Mouse (Mus musculus) cortical plate, adult 2 months (tissue): Measurements from ENCODE around the gene Lamtor4. TPM values are rescaled to one million over a fixed set of nuclear protein-coding genes. Genes with fewer than 3 reads are reported as not detected.
A peak's percentile ranks its signal among the peaks of the same experiment; 100 is the strongest.

Experiments used
- H3K27ac ChIP-seq: fragments of 200-500 bp; 2 replicates; pipeline ENCODE4 v1.5.1; 2012; ENCODE audit warnings: low read length, control low read depth, inconsistent platforms; ENCODE audit not compliant: insufficient read depth
- H3K4me1 ChIP-seq: fragments of 200-500 bp; 2 replicates; pipeline ENCODE4 v1.6.1; 2011; ENCODE audit warnings: low read length; ENCODE audit not compliant: control insufficient read depth, insufficient read depth
- H3K4me3 ChIP-seq: fragments of 200-500 bp; 2 replicates; pipeline ENCODE4 v1.5.1; 2011; ENCODE audit warnings: mild to moderate bottlenecking, low read length, control low read depth; ENCODE audit not compliant: insufficient read depth
- CTCF ChIP-seq: fragments of 200-500 bp; IDR thresholded peaks from 2 replicates; pipeline ENCODE4 v1.5.1; 2011; ENCODE audit warnings: mild to moderate bottlenecking, control low read depth, low read length; ENCODE audit not compliant: insufficient read depth; ENCODE audit errors: extremely low read depth
- POLR2A ChIP-seq: fragments of 200-500 bp; IDR thresholded peaks from 2 replicates; pipeline ENCODE4 v1.6.1; 2011; ENCODE audit warnings: mild to moderate bottlenecking, low read length, control low read depth; ENCODE audit not compliant: insufficient read depth; ENCODE audit errors: extremely low read depth
- polyA plus RNA-seq: library from polyadenylated mRNA; depleted of rRNA; stranded (reverse); fragments of >200 nt; gene quantifications from 2 replicates; pipeline ENCODE4 v1.2.3, GENCODE M21; 2012

Gene Lamtor4
- polyA plus RNA-seq, 1 experiment = 163 TPM

- no peak for TF ChIP-seq CTCF
- TF ChIP-seq POLR2A = no peak
- Histone ChIP-seq H3K4me1 (peaks cover 5% of the 10 kb centered on the region; the same call in 1 of the 2 replicates), H3K27ac (no peak overlapping the region), H3K4me3 (no peak overlapping the region)
Measured at GRCm38 (mm10) chr5:138258993-138259392, 3.7 kb downstream of the Lamtor4 start.

- Histone ChIP-seq H3K4me3 (no peak overlapping the region), H3K4me1 (peaks cover 5% of the 10 kb centered on the region; the same call in 1 of the 2 replicates), H3K27ac (no peak overlapping the region)
- no peak for TF ChIP-seq CTCF
Measured at GRCm38 (mm10) chr5:138260051-138260450, 4.8 kb downstream of the Lamtor4 start.

- peaks cover 5% of the 10 kb centered on the region; the same call in 1 of the 2 replicates for H3K4me1 ChIP-seq
- H3K27ac ChIP-seq = no peak overlapping the region
- TF ChIP-seq CTCF (no peak), POLR2A (no peak)
- H3K4me3 ChIP-seq = no peak overlapping the region
Measured at GRCm38 (mm10) chr5:138260834-138261233, 5.6 kb downstream of the Lamtor4 start.

- peaks cover 5% of the 10 kb centered on the region; the same call in 1 of the 2 replicates for H3K4me1 ChIP-seq
- TF ChIP-seq CTCF (no peak), POLR2A (no peak)
- H3K27ac ChIP-seq = no peak overlapping the region
- H3K4me3 ChIP-seq = no peak overlapping the region
Measured at GRCm38 (mm10) chr5:138262001-138262400, 6.7 kb downstream of the Lamtor4 start.

GRCm38 (mm10) chr5:138262582-138263240 lies 7.4 kb downstream of the Lamtor4 start:
- no peak for TF ChIP-seq POLR2A
- no peak for TF ChIP-seq CTCF
- peak overlapping the region; percentile 84 for H3K4me3 ChIP-seq
- H3K27ac ChIP-seq = no peak overlapping the region

GRCm38 (mm10) chr5:138263260-138264206 lies 8.3 kb downstream of the Lamtor4 start, which contains the start of gene BC037034:
BC037034 (minus strand) TSS chr5:138264033.
- peak within 1 kb of the TSS; percentile 87 for H3K27ac ChIP-seq
- peak within 1 kb of the TSS; percentile 84 for H3K4me3 ChIP-seq
- H3K4me1 ChIP-seq = peaks cover 5% of the 10 kb centered on the region; the same call in 1 of the 2 replicates
- TF ChIP-seq CTCF (no peak), POLR2A (peak; percentile 95)

More at GRCm38 (mm10) chr5:138262582-138263240, 7.4 kb downstream of the Lamtor4 start:
- peaks cover 5% of the 10 kb centered on the region; the same call in 1 of the 2 replicates for H3K4me1 ChIP-seq

GRCm38 (mm10) chr5:138264207-138264578 lies 8.9 kb downstream of the Lamtor4 start:
- no peak for TF ChIP-seq CTCF
- TF ChIP-seq POLR2A = no peak
- peak overlapping the region; percentile 84 for H3K4me3 ChIP-seq
- H3K4me1 ChIP-seq = peaks cover 7% of the 10 kb centered on the region; the same call in 1 of the 2 replicates
- H3K27ac ChIP-seq = no peak overlapping the region

- H3K4me3 ChIP-seq = no peak overlapping the region
- no peak overlapping the region for H3K27ac ChIP-seq
- TF ChIP-seq POLR2A (no peak), CTCF (no peak)
- H3K4me1 ChIP-seq = peaks cover 7% of the 10 kb centered on the region; the same call in 1 of the 2 replicates
Measured at GRCm38 (mm10) chr5:138265712-138266111, 10.4 kb downstream of the Lamtor4 start.

GRCm38 (mm10) chr5:138267114-138267513 lies 11.8 kb downstream of the Lamtor4 start:
- no peak overlapping the region for H3K4me3 ChIP-seq
- TF ChIP-seq CTCF (no peak), POLR2A (no peak)
- H3K4me1 ChIP-seq = peaks cover 7% of the 10 kb centered on the region; the same call in 1 of the 2 replicates
- H3K27ac ChIP-seq = no peak overlapping the region

- Histone ChIP-seq H3K4me1 (peaks cover 2% of the 10 kb centered on the region; the same call in 1 of the 2 replicates), H3K27ac (no peak overlapping the region), H3K4me3 (no peak overlapping the region)
- TF ChIP-seq POLR2A = no peak
- TF ChIP-seq CTCF = no peak
Measured at GRCm38 (mm10) chr5:138268980-138269379, 13.7 kb downstream of the Lamtor4 start.
